Mouse (Mus musculus): ENCODE data around the gene Cnst. TPM values are rescaled to one million over a fixed set of nuclear protein-coding genes. Genes with fewer than 3 reads are reported as not detected.
A peak's percentile ranks its signal among the peaks of the same experiment; 100 is the strongest.

Gene Cnst
- polyA plus RNA-seq, 1 experiment: 45.1 TPM

GRCm38 (mm10) chr1:179585646-179586045, 39.5 kb downstream of the Cnst start:
- no peak for TF ChIP-seq CTCF (IDR thresholded peaks at IDR 0.05; ENCODE audit: borderline replicate concordance, insufficient read depth, low read depth, low read length)
- TF ChIP-seq POLR2A (IDR thresholded peaks at IDR 0.05; ENCODE audit: borderline replicate concordance, insufficient read depth, low read length): no peak
- Histone ChIP-seq H3K27me3 (ENCODE audit: control insufficient read depth, insufficient read depth, low read length) (no peaks in the 10 kb centered on the region), H3K4me3 (replicated peaks; ENCODE audit: insufficient read depth, low read depth, low read length) (no peak overlapping the region), H3K4me1 (ENCODE audit: control insufficient read depth, insufficient read depth, low read length) (peaks cover 25% of the 10 kb centered on the region), H3K27ac (ENCODE audit: insufficient read depth, low read length) (no peak overlapping the region)
- 53% methylated on average over 9 of the region's 9 CpGs for WGBS
- DNase-seq: no peak

GRCm38 (mm10) chr1:179586430-179587095, 40.4 kb downstream of the Cnst start:
- Histone ChIP-seq H3K4me1 (ENCODE audit: control insufficient read depth, insufficient read depth, low read length) (peaks cover 24% of the 10 kb centered on the region), H3K27me3 (ENCODE audit: control insufficient read depth, insufficient read depth, low read length) (no peaks in the 10 kb centered on the region), H3K27ac (ENCODE audit: insufficient read depth, low read length) (no peak overlapping the region), H3K4me3 (replicated peaks; ENCODE audit: insufficient read depth, low read depth, low read length) (no peak overlapping the region)
- 87% methylated on average over 3 of the region's 3 CpGs for WGBS
- no peak for DNase-seq
- TF ChIP-seq POLR2A (IDR thresholded peaks at IDR 0.05; ENCODE audit: borderline replicate concordance, insufficient read depth, low read length): no peak
- no peak for TF ChIP-seq CTCF (IDR thresholded peaks at IDR 0.05; ENCODE audit: borderline replicate concordance, insufficient read depth, low read depth, low read length)

- Histone ChIP-seq H3K4me1 (ENCODE audit: control insufficient read depth, insufficient read depth, low read length) (peaks cover 37% of the 10 kb centered on the region), H3K27ac (ENCODE audit: insufficient read depth, low read length) (peak overlapping the region; percentile 32; the same call in 1 of the 2 replicates), H3K27me3 (ENCODE audit: control insufficient read depth, insufficient read depth, low read length) (no peaks in the 10 kb centered on the region), H3K4me3 (replicated peaks; ENCODE audit: insufficient read depth, low read depth, low read length) (no peak overlapping the region)
- TF ChIP-seq CTCF (IDR thresholded peaks at IDR 0.05; ENCODE audit: borderline replicate concordance, insufficient read depth, low read depth, low read length) (no peak), POLR2A (IDR thresholded peaks at IDR 0.05; ENCODE audit: borderline replicate concordance, insufficient read depth, low read length) (no peak)
- DNase-seq: peak; percentile 79 to 90
- WGBS: 6% methylated on average over 4 of the region's 4 CpGs
These were observed 42.1 kb downstream of the Cnst start for GRCm38 (mm10) chr1:179588230-179588629.

- peak; percentile 62 to 71 for DNase-seq
- H3K27me3 ChIP-seq (ENCODE audit: control insufficient read depth, insufficient read depth, low read length): no peaks in the 10 kb centered on the region
- H3K4me3 ChIP-seq (replicated peaks; ENCODE audit: insufficient read depth, low read depth, low read length): no peak overlapping the region
- peaks cover 32% of the 10 kb centered on the region for H3K4me1 ChIP-seq (ENCODE audit: control insufficient read depth, insufficient read depth, low read length)
- peak overlapping the region; percentile 5 for H3K27ac ChIP-seq (ENCODE audit: insufficient read depth, low read length)
- 6% methylated on average over 12 of the region's 12 CpGs for WGBS
- TF ChIP-seq POLR2A (IDR thresholded peaks at IDR 0.05; ENCODE audit: borderline replicate concordance, insufficient read depth, low read length) (no peak), CTCF (IDR thresholded peaks at IDR 0.05; ENCODE audit: borderline replicate concordance, insufficient read depth, low read depth, low read length) (no peak)
These were observed 45.5 kb downstream of the Cnst start for GRCm38 (mm10) chr1:179591639-179592038.

- Histone ChIP-seq H3K4me1 (ENCODE audit: control insufficient read depth, insufficient read depth, low read length) (peaks cover 29% of the 10 kb centered on the region), H3K27ac (ENCODE audit: insufficient read depth, low read length) (no peak overlapping the region), H3K4me3 (replicated peaks; ENCODE audit: insufficient read depth, low read depth, low read length) (no peak overlapping the region), H3K27me3 (ENCODE audit: control insufficient read depth, insufficient read depth, low read length) (no peaks in the 10 kb centered on the region)
- DNase-seq: peak; percentile 43 to 44
- TF ChIP-seq POLR2A (IDR thresholded peaks at IDR 0.05; ENCODE audit: borderline replicate concordance, insufficient read depth, low read length) (no peak), CTCF (IDR thresholded peaks at IDR 0.05; ENCODE audit: borderline replicate concordance, insufficient read depth, low read depth, low read length) (no peak)
- WGBS: 17% methylated on average over 2 of the region's 2 CpGs
These were observed 46.0 kb downstream of the Cnst start for GRCm38 (mm10) chr1:179592143-179592542.

GRCm38 (mm10) chr1:179592972-179593371, 46.8 kb downstream of the Cnst start:
- no peaks in the 10 kb centered on the region for H3K27me3 ChIP-seq (ENCODE audit: control insufficient read depth, insufficient read depth, low read length)
- peaks cover 24% of the 10 kb centered on the region for H3K4me1 ChIP-seq (ENCODE audit: control insufficient read depth, insufficient read depth, low read length)
- no peak overlapping the region for H3K27ac ChIP-seq (ENCODE audit: insufficient read depth, low read length)
- 81% methylated on average over 7 of the region's 7 CpGs for WGBS
- no peak for DNase-seq
- H3K4me3 ChIP-seq (replicated peaks; ENCODE audit: insufficient read depth, low read depth, low read length): no peak overlapping the region
- TF ChIP-seq POLR2A (IDR thresholded peaks at IDR 0.05; ENCODE audit: borderline replicate concordance, insufficient read depth, low read length) (no peak), CTCF (IDR thresholded peaks at IDR 0.05; ENCODE audit: borderline replicate concordance, insufficient read depth, low read depth, low read length) (peak; percentile 40; the same call in 1 of the 2 replicates)

- no peak for DNase-seq
- no peak overlapping the region for H3K4me3 ChIP-seq (replicated peaks; ENCODE audit: insufficient read depth, low read depth, low read length)
- H3K27ac ChIP-seq (ENCODE audit: insufficient read depth, low read length): no peak overlapping the region
- H3K27me3 ChIP-seq (ENCODE audit: control insufficient read depth, insufficient read depth, low read length): no peaks in the 10 kb centered on the region
- TF ChIP-seq CTCF (IDR thresholded peaks at IDR 0.05; ENCODE audit: borderline replicate concordance, insufficient read depth, low read depth, low read length) (no peak), POLR2A (IDR thresholded peaks at IDR 0.05; ENCODE audit: borderline replicate concordance, insufficient read depth, low read length) (no peak)
- peaks cover 22% of the 10 kb centered on the region for H3K4me1 ChIP-seq (ENCODE audit: control insufficient read depth, insufficient read depth, low read length)
- 73% methylated on average over 6 of the region's 6 CpGs for WGBS
These were observed 52.2 kb downstream of the Cnst start for GRCm38 (mm10) chr1:179598386-179598785.

- H3K4me1 ChIP-seq (ENCODE audit: control insufficient read depth, insufficient read depth, low read length): peaks cover 13% of the 10 kb centered on the region
- no peaks in the 10 kb centered on the region for H3K27me3 ChIP-seq (ENCODE audit: control insufficient read depth, insufficient read depth, low read length)
- WGBS: 67% methylated on average over 3 of the region's 3 CpGs
- no peak for TF ChIP-seq POLR2A (IDR thresholded peaks at IDR 0.05; ENCODE audit: borderline replicate concordance, insufficient read depth, low read length)
- no peak for TF ChIP-seq CTCF (IDR thresholded peaks at IDR 0.05; ENCODE audit: borderline replicate concordance, insufficient read depth, low read depth, low read length)
- no peak overlapping the region for H3K27ac ChIP-seq (ENCODE audit: insufficient read depth, low read length)
- no peak overlapping the region for H3K4me3 ChIP-seq (replicated peaks; ENCODE audit: insufficient read depth, low read depth, low read length)
- DNase-seq: no peak
These were observed 58.4 kb downstream of the Cnst start for GRCm38 (mm10) chr1:179604526-179604925.

Measured in cerebellum, adult 2 months (tissue).